Mouse (Mus musculus): Measurements from ENCODE around the gene Dlx5.

DNA sequence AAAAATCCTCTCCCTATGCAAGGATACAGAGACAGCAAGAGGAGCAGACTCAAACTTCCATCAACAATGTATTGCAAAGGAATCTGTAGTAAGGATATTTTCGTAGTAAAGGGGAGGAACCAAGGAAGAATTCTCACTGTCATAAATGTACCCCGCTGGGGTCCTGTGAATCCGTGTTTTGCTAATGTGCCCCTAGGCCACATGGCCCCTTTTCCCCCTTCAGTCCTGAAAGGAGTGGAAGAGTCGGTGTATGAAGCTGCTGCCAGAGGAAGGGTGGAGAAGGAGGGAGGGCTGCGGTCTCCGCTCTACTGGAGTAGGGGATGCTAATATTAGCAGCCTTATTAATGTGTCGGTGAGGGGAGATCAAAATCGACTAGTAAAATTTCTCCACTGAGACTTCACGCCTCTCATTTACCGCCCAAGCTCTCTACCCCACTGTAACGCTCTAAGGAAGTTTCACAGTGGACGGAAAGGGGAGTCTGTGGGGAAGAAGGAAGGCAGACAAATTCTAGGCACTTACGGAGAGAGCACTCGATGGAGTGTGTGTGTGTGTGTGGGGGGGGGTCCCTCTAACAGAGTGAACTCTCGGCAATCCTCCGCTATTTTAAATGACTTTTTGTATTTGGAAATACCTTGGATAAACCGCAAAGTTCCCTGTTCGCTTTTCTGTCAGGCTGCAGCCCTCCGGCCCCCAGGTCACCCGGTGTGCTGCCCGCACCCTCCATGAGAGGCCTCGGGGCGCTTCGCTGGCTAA lies 1.3 kb downstream of the Dlx5 start:
- TF ChIP-seq POLR2A (IDR thresholded peaks at IDR 0.05; ENCODE audit: low read depth, low read length): no peak
- no peak for TF ChIP-seq KAT2A (IDR thresholded peaks at IDR 0.05; ENCODE audit: insufficient replicate concordance, low read length)
- TF ChIP-seq BHLHE40 (IDR thresholded peaks at IDR 0.05; ENCODE audit: low read depth, low read length): no peak
- no peak for TF ChIP-seq CTCF (conservative IDR thresholded peaks at IDR 0.05 in 1 of 2, IDR thresholded peaks at IDR 0.05 in 1 of 2; ENCODE audit: low read depth in 2 of 2, low read length in 2 of 2)
- TF ChIP-seq USF1 (IDR thresholded peaks at IDR 0.05; ENCODE audit: low read depth, low read length): no peak
- no peak for TF ChIP-seq E2F4 (IDR thresholded peaks at IDR 0.05; ENCODE audit: insufficient replicate concordance, low read depth, low read length)
- no peak for TF ChIP-seq CHD1 (IDR thresholded peaks at IDR 0.05; ENCODE audit: low read depth, low read length)

Measured in CH12.LX (cell line).